Mouse (Mus musculus): ENCODE data around the gene Ptprj. TPM values are rescaled to one million over a fixed set of nuclear protein-coding genes. Genes with fewer than 3 reads are reported as not detected.

The Ptprj gene
- polyA plus RNA-seq, 1 experiment from 2014 or later = 1.7 TPM

DNA sequence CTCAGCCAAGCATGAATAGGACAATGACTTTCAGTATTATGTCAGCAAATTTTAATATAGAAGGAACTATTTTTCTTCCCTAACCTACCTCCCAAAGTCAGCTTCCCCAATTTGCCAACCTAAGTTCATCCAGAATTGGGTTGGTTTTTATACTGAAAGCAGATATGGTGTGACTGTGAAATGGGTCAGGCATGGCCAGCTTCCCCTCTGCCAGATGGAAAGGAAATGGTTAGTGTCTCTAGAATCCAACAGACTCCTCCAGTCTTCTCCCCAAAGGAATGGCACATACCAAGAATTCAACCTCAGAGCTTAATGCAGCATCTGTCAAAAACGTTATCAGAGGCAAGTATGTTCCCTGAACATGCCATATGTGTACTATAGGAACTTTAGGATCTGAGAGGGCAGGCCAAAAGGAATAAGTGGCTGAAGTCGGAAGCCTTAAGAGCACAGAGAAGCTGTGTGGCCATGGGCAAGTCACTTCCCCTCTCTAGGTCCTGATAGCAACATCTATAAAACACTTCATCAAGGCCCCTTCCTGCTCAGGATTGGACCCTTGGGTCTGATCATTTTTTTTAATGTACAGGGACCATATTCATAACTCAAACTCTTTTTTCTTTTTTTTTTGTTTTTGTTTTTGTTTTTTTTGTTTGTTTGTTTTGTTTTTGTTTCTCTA is 21.3 kb downstream of the Ptprj start:
- H3K27ac ChIP-seq (ENCODE audit: low read depth, low read length) = peak overlapping the region; percentile 74
- no peak overlapping the region for H3K4me2 ChIP-seq
- H3K9me3 ChIP-seq (replicated peaks; ENCODE audit: control insufficient read depth, low read length) = no peaks in the 10 kb centered on the region
- 76% methylated on average over 2 of the region's 2 CpGs for WGBS (ENCODE audit: insufficient replicate concordance)
- H3K27me3 ChIP-seq (ENCODE audit: control insufficient read depth, insufficient read depth, low read length) = no peaks in the 10 kb centered on the region
- H3K4me1 ChIP-seq (ENCODE audit: control insufficient read depth, insufficient read depth, low read length) = peaks cover 24% of the 10 kb centered on the region
- H3K36me3 ChIP-seq (ENCODE audit: control insufficient read depth, insufficient read depth, low read length) = no peaks in the 10 kb centered on the region
- H3K4me3 ChIP-seq (ENCODE audit: low read depth, low read length) = no peak overlapping the region
- no peak overlapping the region for H3K9ac ChIP-seq (ENCODE audit: low read depth, low read length)
- no peak for ATAC-seq (replicated peaks; ENCODE audit: insufficient number of reproducible peaks, low FRiP score, low TSS enrichment)

DNA sequence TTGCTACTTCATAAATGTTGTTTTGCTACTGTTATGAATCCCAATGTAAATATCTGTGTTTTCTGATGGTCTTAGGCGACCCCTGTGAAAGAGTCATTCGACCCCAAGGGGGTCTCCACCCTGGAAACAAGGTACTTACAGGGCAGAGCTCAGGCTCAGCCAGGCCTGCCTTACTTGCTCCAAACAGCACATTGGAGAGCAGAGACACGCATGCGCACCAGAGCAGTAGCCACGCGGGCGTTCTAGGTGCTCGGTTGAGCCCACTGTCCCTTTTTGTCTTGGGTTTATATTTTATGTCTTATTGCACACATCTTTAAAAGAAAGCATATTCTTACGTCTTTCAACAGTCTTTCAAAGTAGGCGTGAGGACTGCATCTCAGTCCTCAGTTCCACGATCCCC is 22.1 kb downstream of the Ptprj start:
- H3K9ac ChIP-seq (ENCODE audit: low read depth, low read length) = no peak overlapping the region
- H3K36me3 ChIP-seq (ENCODE audit: control insufficient read depth, insufficient read depth, low read length) = no peaks in the 10 kb centered on the region
- H3K9me3 ChIP-seq (replicated peaks; ENCODE audit: control insufficient read depth, low read length) = no peaks in the 10 kb centered on the region
- no peak overlapping the region for H3K27ac ChIP-seq (ENCODE audit: low read depth, low read length)
- ATAC-seq (replicated peaks; ENCODE audit: insufficient number of reproducible peaks, low FRiP score, low TSS enrichment) = no peak
- H3K4me2 ChIP-seq = no peak overlapping the region
- peaks cover 24% of the 10 kb centered on the region for H3K4me1 ChIP-seq (ENCODE audit: control insufficient read depth, insufficient read depth, low read length)
- 85% methylated on average over 11 of the region's 11 CpGs for WGBS (ENCODE audit: insufficient replicate concordance)
- H3K4me3 ChIP-seq (ENCODE audit: low read depth, low read length) = no peak overlapping the region
- no peaks in the 10 kb centered on the region for H3K27me3 ChIP-seq (ENCODE audit: control insufficient read depth, insufficient read depth, low read length)

- no peak for ATAC-seq (replicated peaks; ENCODE audit: insufficient number of reproducible peaks, low FRiP score, low TSS enrichment)
Observed at GRCm38 (mm10) chr2:90557913-90558312, 22.5 kb downstream of the Ptprj start.

GRCm38 (mm10) chr2:90555744-90556143 is 24.7 kb downstream of the Ptprj start:
- Histone ChIP-seq H3K27ac (ENCODE audit: low read depth, low read length) (no peak overlapping the region), H3K27me3 (ENCODE audit: control insufficient read depth, insufficient read depth, low read length) (no peaks in the 10 kb centered on the region), H3K4me3 (ENCODE audit: low read depth, low read length) (no peak overlapping the region), H3K4me2 (no peak overlapping the region), H3K36me3 (ENCODE audit: control insufficient read depth, insufficient read depth, low read length) (no peaks in the 10 kb centered on the region), H3K4me1 (ENCODE audit: control insufficient read depth, insufficient read depth, low read length) (peaks cover 14% of the 10 kb centered on the region), H3K9me3 (replicated peaks; ENCODE audit: control insufficient read depth, low read length) (no peaks in the 10 kb centered on the region), H3K9ac (ENCODE audit: low read depth, low read length) (no peak overlapping the region)
- no peak for ATAC-seq (replicated peaks; ENCODE audit: insufficient number of reproducible peaks, low FRiP score, low TSS enrichment)
- 79% methylated on average over 5 of the region's 5 CpGs for WGBS (ENCODE audit: insufficient replicate concordance)

More at GRCm38 (mm10) chr2:90557913-90558312, 22.5 kb downstream of the Ptprj start:
- Histone ChIP-seq H3K27me3 (ENCODE audit: control insufficient read depth, insufficient read depth, low read length) (no peaks in the 10 kb centered on the region), H3K4me3 (ENCODE audit: low read depth, low read length) (no peak overlapping the region), H3K9me3 (replicated peaks; ENCODE audit: control insufficient read depth, low read length) (no peaks in the 10 kb centered on the region), H3K36me3 (ENCODE audit: control insufficient read depth, insufficient read depth, low read length) (no peaks in the 10 kb centered on the region), H3K4me2 (no peak overlapping the region), H3K4me1 (ENCODE audit: control insufficient read depth, insufficient read depth, low read length) (peaks cover 24% of the 10 kb centered on the region), H3K27ac (ENCODE audit: low read depth, low read length) (0 out of 2 replicates have a peak overlapping the region, but pooled peaks have one; percentile 10), H3K9ac (ENCODE audit: low read depth, low read length) (no peak overlapping the region)
- WGBS (ENCODE audit: insufficient replicate concordance) = 80% methylated on average over 3 of the region's 3 CpGs

GRCm38 (mm10) chr2:90554806-90555205 is 25.6 kb downstream of the Ptprj start:
- no peak overlapping the region for H3K27ac ChIP-seq (ENCODE audit: low read depth, low read length)
- H3K36me3 ChIP-seq (ENCODE audit: control insufficient read depth, insufficient read depth, low read length) = no peaks in the 10 kb centered on the region
- H3K9ac ChIP-seq (ENCODE audit: low read depth, low read length) = no peak overlapping the region
- WGBS (ENCODE audit: insufficient replicate concordance) = 78% methylated on average over 4 of the region's 4 CpGs
- no peaks in the 10 kb centered on the region for H3K27me3 ChIP-seq (ENCODE audit: control insufficient read depth, insufficient read depth, low read length)
- H3K4me3 ChIP-seq (ENCODE audit: low read depth, low read length) = no peak overlapping the region
- no peaks in the 10 kb centered on the region for H3K9me3 ChIP-seq (replicated peaks; ENCODE audit: control insufficient read depth, low read length)
- ATAC-seq (replicated peaks; ENCODE audit: insufficient number of reproducible peaks, low FRiP score, low TSS enrichment) = no peak
- peaks cover 6% of the 10 kb centered on the region for H3K4me1 ChIP-seq (ENCODE audit: control insufficient read depth, insufficient read depth, low read length)
- H3K4me2 ChIP-seq = no peak overlapping the region

GRCm38 (mm10) chr2:90553861-90554260 is 26.6 kb downstream of the Ptprj start:
- 75% methylated on average over 4 of the region's 4 CpGs for WGBS (ENCODE audit: insufficient replicate concordance)
- no peak overlapping the region for H3K27ac ChIP-seq (ENCODE audit: low read depth, low read length)
- no peak overlapping the region for H3K9ac ChIP-seq (ENCODE audit: low read depth, low read length)
- no peak for ATAC-seq (replicated peaks; ENCODE audit: insufficient number of reproducible peaks, low FRiP score, low TSS enrichment)
- no peaks in the 10 kb centered on the region for H3K9me3 ChIP-seq (replicated peaks; ENCODE audit: control insufficient read depth, low read length)
- no peak overlapping the region for H3K4me3 ChIP-seq (ENCODE audit: low read depth, low read length)
- H3K36me3 ChIP-seq (ENCODE audit: control insufficient read depth, insufficient read depth, low read length) = no peaks in the 10 kb centered on the region
- H3K4me2 ChIP-seq = no peak overlapping the region
- no peaks in the 10 kb centered on the region for H3K27me3 ChIP-seq (ENCODE audit: control insufficient read depth, insufficient read depth, low read length)
- H3K4me1 ChIP-seq (ENCODE audit: control insufficient read depth, insufficient read depth, low read length) = no peaks in the 10 kb centered on the region; the same call in 1 of the 2 replicates

DNA sequence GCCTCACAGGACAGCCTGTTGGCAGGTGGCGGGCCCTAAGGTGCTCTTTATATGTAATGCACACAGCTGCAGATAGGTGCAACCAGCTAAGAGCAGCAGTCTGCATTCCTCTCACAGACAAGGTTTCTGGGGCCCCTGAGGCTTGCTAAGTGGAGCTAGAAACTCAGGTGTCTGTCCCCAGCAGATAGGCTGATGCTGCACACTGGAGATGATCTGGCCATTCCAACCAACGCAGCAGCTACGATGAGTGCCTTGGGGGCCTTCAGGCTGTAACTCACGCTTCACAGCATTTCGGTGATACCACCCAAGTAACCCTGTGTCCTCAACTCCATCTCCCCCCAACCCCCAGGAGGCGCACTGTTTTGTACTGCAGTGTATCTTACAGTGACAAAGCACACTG is 29.8 kb downstream of the Ptprj start:
- H3K4me1 ChIP-seq (ENCODE audit: control insufficient read depth, insufficient read depth, low read length) = no peaks in the 10 kb centered on the region
- no peaks in the 10 kb centered on the region for H3K27me3 ChIP-seq (ENCODE audit: control insufficient read depth, insufficient read depth, low read length)
- H3K27ac ChIP-seq (ENCODE audit: low read depth, low read length) = no peak overlapping the region
- no peaks in the 10 kb centered on the region for H3K9me3 ChIP-seq (replicated peaks; ENCODE audit: control insufficient read depth, low read length)
- no peak for ATAC-seq (replicated peaks; ENCODE audit: insufficient number of reproducible peaks, low FRiP score, low TSS enrichment)
- 85% methylated on average over 6 of the region's 6 CpGs for WGBS (ENCODE audit: insufficient replicate concordance)
- no peak overlapping the region for H3K9ac ChIP-seq (ENCODE audit: low read depth, low read length)
- H3K4me2 ChIP-seq = no peak overlapping the region
- H3K4me3 ChIP-seq (ENCODE audit: low read depth, low read length) = no peak overlapping the region
- H3K36me3 ChIP-seq (ENCODE audit: control insufficient read depth, insufficient read depth, low read length) = no peaks in the 10 kb centered on the region

- Histone ChIP-seq H3K4me3 (ENCODE audit: low read depth, low read length) (no peak overlapping the region), H3K4me1 (ENCODE audit: control insufficient read depth, insufficient read depth, low read length) (no peaks in the 10 kb centered on the region), H3K9ac (ENCODE audit: low read depth, low read length) (no peak overlapping the region), H3K27ac (ENCODE audit: low read depth, low read length) (no peak overlapping the region), H3K9me3 (replicated peaks; ENCODE audit: control insufficient read depth, low read length) (no peaks in the 10 kb centered on the region), H3K27me3 (ENCODE audit: control insufficient read depth, insufficient read depth, low read length) (no peaks in the 10 kb centered on the region), H3K4me2 (no peak overlapping the region), H3K36me3 (ENCODE audit: control insufficient read depth, insufficient read depth, low read length) (no peaks in the 10 kb centered on the region)
- 83% methylated on average over 5 of the region's 5 CpGs for WGBS (ENCODE audit: insufficient replicate concordance)
- no peak for ATAC-seq (replicated peaks; ENCODE audit: insufficient number of reproducible peaks, low FRiP score, low TSS enrichment)
Observed at GRCm38 (mm10) chr2:90548541-90548940, 31.9 kb downstream of the Ptprj start.

DNA sequence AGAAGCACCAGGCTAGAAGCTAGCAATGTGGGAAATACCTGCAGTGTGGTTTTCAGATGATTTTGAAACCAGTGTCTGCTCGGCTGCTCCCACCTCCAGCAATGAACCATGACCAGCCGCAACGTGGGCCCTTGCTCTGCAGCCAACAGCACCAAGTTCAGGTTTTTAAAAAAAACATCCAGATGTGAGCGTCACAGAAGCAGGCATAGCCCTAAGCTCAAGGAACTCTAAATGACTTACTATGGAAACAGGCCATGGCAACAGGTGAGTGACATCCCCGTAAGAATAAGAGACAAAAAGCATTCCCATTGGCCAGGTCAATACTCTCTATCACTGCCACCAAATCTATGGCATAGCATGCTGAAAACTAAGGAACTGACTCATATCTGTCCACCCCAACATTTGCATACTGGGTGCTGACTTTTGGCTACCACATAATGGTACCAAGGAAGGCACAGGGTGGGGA is 33.3 kb downstream of the Ptprj start:
- Histone ChIP-seq H3K4me1 (ENCODE audit: control insufficient read depth, insufficient read depth, low read length) (no peaks in the 10 kb centered on the region), H3K27me3 (ENCODE audit: control insufficient read depth, insufficient read depth, low read length) (no peaks in the 10 kb centered on the region), H3K9me3 (replicated peaks; ENCODE audit: control insufficient read depth, low read length) (no peaks in the 10 kb centered on the region), H3K36me3 (ENCODE audit: control insufficient read depth, insufficient read depth, low read length) (no peaks in the 10 kb centered on the region), H3K27ac (ENCODE audit: low read depth, low read length) (no peak overlapping the region), H3K9ac (ENCODE audit: low read depth, low read length) (no peak overlapping the region), H3K4me2 (no peak overlapping the region), H3K4me3 (ENCODE audit: low read depth, low read length) (no peak overlapping the region)
- WGBS (ENCODE audit: insufficient replicate concordance) = 89% methylated on average over 5 of the region's 5 CpGs
- ATAC-seq (replicated peaks; ENCODE audit: insufficient number of reproducible peaks, low FRiP score, low TSS enrichment) = no peak
